Mouse (Mus musculus) layer of hippocampus, adult 9-11 months (tissue): ENCODE results near the gene Zmym6.

Source experiments
- DNase-seq: peaks from one replicate; pipeline ENCODE4 v3.0.0; 2022

Zmym6 gene

GRCm38 (mm10) chr4:127125834-127126463, 48.8 kb downstream of the Zmym6 start:
- peak; percentile 58 for DNase-seq

GRCm38 (mm10) chr4:127134687-127135086, 57.5 kb downstream of the Zmym6 start:
- no peak for DNase-seq

GRCm38 (mm10) chr4:127137591-127137990, 60.4 kb downstream of the Zmym6 start:
- DNase-seq = no peak

GRCm38 (mm10) chr4:127138486-127138885, 61.3 kb downstream of the Zmym6 start:
- no peak for DNase-seq

- DNase-seq = no peak
Observed at GRCm38 (mm10) chr4:127150031-127150430, 72.8 kb downstream of the Zmym6 start.

GRCm38 (mm10) chr4:127153345-127153744, 76.2 kb downstream of the Zmym6 start:
- no peak for DNase-seq

- no peak for DNase-seq
Observed at GRCm38 (mm10) chr4:127155757-127156156, 78.6 kb downstream of the Zmym6 start.

GRCm38 (mm10) chr4:127157746-127158145, 80.6 kb downstream of the Zmym6 start:
- DNase-seq = no peak

- DNase-seq = no peak
Observed at GRCm38 (mm10) chr4:127163926-127164325, 86.7 kb downstream of the Zmym6 start.

GRCm38 (mm10) chr4:127167096-127167495, 89.9 kb downstream of the Zmym6 start:
- DNase-seq = no peak

GRCm38 (mm10) chr4:127167731-127168130, 90.5 kb downstream of the Zmym6 start:
- no peak for DNase-seq

GRCm38 (mm10) chr4:127168211-127168913, 91.2 kb downstream of the Zmym6 start:
- peak; percentile 48 for DNase-seq

- no peak for DNase-seq
Observed at GRCm38 (mm10) chr4:127168914-127169345, 91.7 kb downstream of the Zmym6 start, which contains the start of gene Dlgap3. TSS of gene Dlgap3 (plus strand) at chr4:127169204.

GRCm38 (mm10) chr4:127169346-127170221, 92.4 kb downstream of the Zmym6 start:
- peak; percentile 42 for DNase-seq

- peak; percentile 51 for DNase-seq
Observed at GRCm38 (mm10) chr4:127170866-127171265, 93.7 kb downstream of the Zmym6 start.

GRCm38 (mm10) chr4:127171341-127171905, 94.2 kb downstream of the Zmym6 start:
- DNase-seq = no peak

GRCm38 (mm10) chr4:127172119-127172518, 94.9 kb downstream of the Zmym6 start:
- peak; percentile 49 for DNase-seq

GRCm38 (mm10) chr4:127172614-127173013, 95.4 kb downstream of the Zmym6 start:
- peak; percentile 54 for DNase-seq

GRCm38 (mm10) chr4:127173461-127173860, 96.3 kb downstream of the Zmym6 start:
- DNase-seq = no peak
